Mouse (Mus musculus) kidney, adult 2 months (tissue): ENCODE measurements around the gene Hist1h2bc. TPM values are rescaled to one million over a fixed set of nuclear protein-coding genes. Genes with fewer than 3 reads are reported as not detected.
"Not testable (repeated sequence)": the region's sequence is repeated elsewhere in the genome, so short reads cannot be mapped to it uniquely, and the experiment has no call there.

Experiments
- DNase-seq: peaks from one replicate; pipeline ENCODE4 v3.0.0; 2021
- H3K27ac ChIP-seq: fragments of 200-500 bp; 2 replicates; pipeline ENCODE4 v1.5.1; 2012; ENCODE audit warnings: low read depth, low read length, control low read depth, inconsistent platforms; ENCODE audit not compliant: insufficient read depth
- H3K27me3 ChIP-seq: fragments of 200-500 bp; replicated peaks from 2 replicates; pipeline ENCODE4 v1.6.1; 2012; ENCODE audit warnings: mild to moderate bottlenecking, moderate library complexity, low read length, inconsistent platforms; ENCODE audit not compliant: control insufficient read depth, insufficient read depth
- H3K36me3 ChIP-seq: fragments of 200-500 bp; 2 replicates; pipeline ENCODE4 v1.6.1; 2012; ENCODE audit warnings: mild to moderate bottlenecking, moderate library complexity, low read length, inconsistent platforms; ENCODE audit not compliant: control insufficient read depth, insufficient read depth
- H3K4me1 ChIP-seq: fragments of 200-500 bp; 2 replicates; pipeline ENCODE4 v1.6.1; 2011; ENCODE audit warnings: low read length; ENCODE audit not compliant: control insufficient read depth, insufficient read depth
- H3K4me3 ChIP-seq: fragments of 200-500 bp; 2 replicates; pipeline ENCODE4 v1.5.1; 2011; ENCODE audit warnings: mild to moderate bottlenecking, low read depth, low read length, control low read depth; ENCODE audit not compliant: insufficient read depth
- CTCF ChIP-seq: fragments of 200-500 bp; conservative IDR thresholded peaks from 2 replicates; pipeline ENCODE4 v1.5.1; 2011; ENCODE audit warnings: low read depth, mild to moderate bottlenecking, control low read depth, low read length, moderate library complexity, mixed read lengths; ENCODE audit not compliant: insufficient read depth, insufficient read length
- POLR2A ChIP-seq: fragments of 200-500 bp; IDR thresholded peaks from one replicate; pipeline ENCODE4 v1.6.1; 2011; ENCODE audit warnings: low read depth, low read length, control low read depth
- WGBS: fragments of 180-500 bp; shearing (Covaris S2); methylation state at CpG from one replicate; pipeline ENCODE4 v1.1.7; 2018; 5-methylcytosine and 5-hydroxymethylcytosine counted together
- polyA plus RNA-seq: library from polyadenylated mRNA; depleted of rRNA; stranded (reverse); fragments of >200 nt; gene quantifications from 2 replicates; pipeline ENCODE4 v1.2.3, GENCODE M21; 2012

The Hist1h2bc gene
- polyA plus RNA-seq, 1 experiment, result 473 TPM

DNA sequence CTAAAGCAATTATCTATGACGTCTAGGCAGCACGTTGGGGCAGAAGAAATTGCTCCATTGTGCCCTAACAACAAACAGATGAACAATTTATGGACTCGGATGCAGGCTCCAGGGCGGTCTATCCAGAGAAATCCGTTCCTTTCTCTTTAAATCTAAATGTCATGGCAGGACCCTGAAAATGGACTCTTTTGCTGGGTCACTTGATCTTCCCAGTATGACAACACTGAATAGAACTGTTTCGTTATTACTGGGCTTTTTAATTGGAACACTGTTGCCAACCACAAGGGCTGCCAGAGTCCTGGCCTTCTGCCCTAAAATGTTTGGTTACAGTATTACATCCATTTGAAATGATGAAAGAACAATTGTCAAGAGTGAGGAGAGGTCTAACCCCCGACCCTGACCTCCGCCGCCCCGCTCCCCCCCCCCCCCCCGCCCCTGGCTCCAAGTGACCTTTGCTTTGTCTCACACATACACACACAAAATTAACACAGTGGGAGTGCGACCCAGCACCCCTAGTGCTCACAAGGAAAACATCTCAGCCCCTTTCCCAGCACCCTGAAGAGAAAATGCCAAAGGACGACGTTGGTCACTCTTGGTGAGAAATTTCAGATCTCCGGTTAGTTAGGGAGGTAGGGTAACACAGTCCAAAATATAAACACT, 25.8 kb downstream of the Hist1h2bc start:
- 27% methylated on average over 15 of the region's 15 CpGs for WGBS
- H3K27ac ChIP-seq, result peak overlapping the region; percentile 54
- H3K36me3 ChIP-seq, result no peaks in the 10 kb centered on the region
- peak overlapping the region; percentile 80 for H3K4me3 ChIP-seq
- peak; percentile 32 for DNase-seq
- TF ChIP-seq POLR2A, result no peak
- TF ChIP-seq CTCF, result no peak
- H3K27me3 ChIP-seq, result no peaks in the 10 kb centered on the region
- H3K4me1 ChIP-seq, result 0 out of 2 replicates have a peak, but pooled peaks cover 3% of the 10 kb centered on the region

DNA sequence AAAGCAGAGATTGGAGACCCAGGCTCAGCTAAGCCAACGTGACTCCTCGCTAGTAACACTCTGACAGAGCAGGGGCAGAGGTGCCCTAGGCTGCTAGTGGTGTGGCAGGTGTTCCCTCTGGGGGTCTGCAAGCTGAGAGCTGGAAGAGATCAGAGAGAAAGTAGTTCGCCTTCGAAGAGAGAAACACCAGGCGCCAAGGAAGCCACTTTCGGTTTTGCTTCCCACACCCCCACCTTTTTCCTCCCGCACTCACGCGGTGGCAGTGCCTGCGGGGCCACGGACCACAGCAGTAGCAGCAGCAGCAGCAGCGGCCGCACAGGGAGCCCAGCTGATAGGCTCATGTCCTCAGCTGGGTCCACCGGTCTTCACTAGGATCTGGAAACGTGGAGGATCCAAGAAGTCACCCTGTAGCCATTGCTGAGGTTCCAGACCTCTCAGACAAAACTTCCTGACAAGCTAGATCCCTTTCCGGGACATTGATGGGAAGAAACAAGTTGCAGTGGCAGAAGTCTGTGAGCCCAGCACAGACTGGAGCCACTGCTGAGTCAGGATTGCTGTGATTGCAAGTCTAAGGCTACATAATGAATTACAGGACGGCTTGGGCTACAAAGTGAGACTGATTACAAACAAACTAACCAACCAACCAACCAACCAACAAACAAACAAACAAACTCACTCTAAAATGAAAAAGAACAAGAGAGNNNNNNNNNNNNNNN, 26.5 kb downstream of the Hist1h2bc start, which contains the start of gene Hfe:
Gene Hfe (minus strand): TSS at position 481 of the 716 bp plus-strand sequence.
- H3K27ac ChIP-seq, result peak within 1 kb of the TSS; percentile 54

DNA sequence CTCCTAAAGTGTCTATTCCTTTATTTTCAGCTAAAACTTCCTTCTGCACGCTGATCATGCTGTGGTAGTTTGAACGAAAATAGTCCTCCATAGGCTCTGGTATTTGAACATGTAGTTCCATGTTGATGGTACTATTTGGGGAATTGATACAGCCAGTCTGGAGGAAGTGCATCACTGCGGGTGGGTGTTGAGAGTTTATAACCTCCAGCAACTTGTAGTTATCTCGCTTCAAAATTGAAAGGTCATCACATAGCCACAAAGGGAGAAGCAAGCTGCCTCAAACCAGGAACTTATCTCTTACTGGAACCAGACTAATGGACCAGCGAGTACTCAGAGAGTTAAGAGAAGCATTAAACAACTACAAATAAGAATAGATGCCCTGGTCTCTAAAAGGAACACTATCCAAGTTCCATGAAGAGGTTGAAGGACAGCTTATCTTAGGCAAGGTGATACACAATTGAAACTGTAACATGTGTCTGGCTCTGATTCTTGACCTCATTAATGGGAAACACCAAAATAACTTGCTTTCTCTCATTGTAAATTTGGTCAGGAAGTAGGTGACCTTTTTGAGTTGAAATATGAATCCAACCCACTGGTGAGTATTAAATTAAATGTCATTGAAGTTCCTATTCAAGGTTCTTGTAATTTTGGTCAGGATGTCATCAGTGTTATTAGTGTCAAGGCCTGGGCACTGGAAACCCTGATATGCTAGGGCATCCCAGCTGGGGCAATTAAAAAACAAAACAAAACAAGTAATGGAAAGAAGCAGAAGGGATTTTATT, 32.5 kb downstream of the Hist1h2bc start:
- H3K36me3 ChIP-seq, result no peaks in the 10 kb centered on the region
- H3K4me3 ChIP-seq, result no peak overlapping the region
- H3K27me3 ChIP-seq, result no peaks in the 10 kb centered on the region
- no peaks in the 10 kb centered on the region for H3K4me1 ChIP-seq
- no peak for DNase-seq
- 88% methylated on average over 5 of the region's 5 CpGs for WGBS
- no peak overlapping the region for H3K27ac ChIP-seq
- TF ChIP-seq POLR2A, result no peak
- TF ChIP-seq CTCF, result no peak

More for the DNA sequence above, 26.5 kb downstream of the Hist1h2bc start, which contains the start of gene Hfe:
- no peaks in the 10 kb centered on the region for H3K36me3 ChIP-seq
- 0 out of 2 replicates have a peak, but pooled peaks cover 3% of the 10 kb centered on the region for H3K4me1 ChIP-seq
- H3K27me3 ChIP-seq, result no peaks in the 10 kb centered on the region
- TF ChIP-seq CTCF (no peak), POLR2A (no peak)
- peak within 1 kb of the TSS; percentile 80 for H3K4me3 ChIP-seq
- DNase-seq, result peak; percentile 63
- WGBS, result under 1% methylated on average over 17 of the region's 17 CpGs

DNA sequence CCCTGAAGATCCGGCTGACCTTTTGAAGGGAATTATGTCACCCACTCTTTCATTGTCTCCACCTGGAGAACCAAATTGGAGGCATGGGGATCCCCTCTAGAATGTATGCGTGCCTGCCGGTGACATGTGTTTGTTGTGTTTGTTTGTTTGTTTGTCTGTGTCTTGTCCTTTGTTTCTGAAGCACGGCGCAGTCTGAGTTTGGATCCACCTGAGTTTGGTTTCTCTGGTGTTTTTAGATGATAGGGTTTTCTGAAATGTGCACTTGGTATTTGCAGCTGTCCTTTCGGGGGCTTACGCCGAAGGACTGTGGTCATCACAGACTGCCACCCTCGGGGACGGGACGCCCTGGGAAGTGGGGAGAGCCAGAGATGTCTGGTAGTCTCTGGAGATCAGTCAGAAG, 33.2 kb downstream of the Hist1h2bc start:
- Histone ChIP-seq H3K27ac (peak overlapping the region; percentile 9; the same call in 1 of the 2 replicates), H3K36me3 (no peaks in the 10 kb centered on the region), H3K4me1 (no peaks in the 10 kb centered on the region), H3K4me3 (no peak overlapping the region), H3K27me3 (no peaks in the 10 kb centered on the region)
- 70% methylated on average over 11 of the region's 11 CpGs for WGBS
- TF ChIP-seq CTCF, result no peak
- no peak for TF ChIP-seq POLR2A
- DNase-seq, result no peak

DNA sequence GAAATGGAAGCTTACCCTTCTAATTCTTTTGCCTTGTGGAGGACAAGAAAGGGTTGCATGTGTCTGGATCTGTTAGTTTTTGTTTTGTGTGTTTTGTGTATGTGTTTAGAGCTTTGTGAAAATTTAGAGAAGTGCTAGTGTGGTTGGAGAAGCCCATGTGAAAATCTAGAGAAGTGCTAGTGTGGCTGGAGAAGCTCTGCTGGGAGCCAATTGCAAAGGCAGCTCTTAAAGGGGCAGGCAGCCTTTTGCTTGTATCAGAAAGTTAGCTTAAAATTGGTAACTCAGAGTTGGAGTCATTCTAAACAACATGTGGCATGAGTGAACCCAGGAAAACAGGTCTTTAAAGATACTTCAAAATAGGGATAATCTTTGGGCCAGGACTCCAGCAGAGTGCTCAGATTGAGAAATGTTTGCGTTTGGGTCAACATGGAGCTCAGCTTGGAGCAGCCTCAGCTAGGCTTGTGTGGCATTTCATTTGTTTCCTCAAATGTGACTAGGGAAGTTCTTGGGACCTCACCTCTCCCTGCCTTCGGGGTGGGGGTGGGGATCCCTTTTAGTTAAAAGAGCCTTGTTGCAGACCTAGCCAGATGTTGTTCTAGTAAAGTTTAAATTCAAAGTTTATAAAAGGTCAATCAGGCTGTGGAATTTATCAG, 33.7 kb downstream of the Hist1h2bc start:
- WGBS, result 28% methylated on average over 2 of the region's 2 CpGs
- not testable (repeated sequence) for DNase-seq
- H3K27ac ChIP-seq, result peak overlapping the region; percentile 9; the same call in 1 of the 2 replicates

DNA sequence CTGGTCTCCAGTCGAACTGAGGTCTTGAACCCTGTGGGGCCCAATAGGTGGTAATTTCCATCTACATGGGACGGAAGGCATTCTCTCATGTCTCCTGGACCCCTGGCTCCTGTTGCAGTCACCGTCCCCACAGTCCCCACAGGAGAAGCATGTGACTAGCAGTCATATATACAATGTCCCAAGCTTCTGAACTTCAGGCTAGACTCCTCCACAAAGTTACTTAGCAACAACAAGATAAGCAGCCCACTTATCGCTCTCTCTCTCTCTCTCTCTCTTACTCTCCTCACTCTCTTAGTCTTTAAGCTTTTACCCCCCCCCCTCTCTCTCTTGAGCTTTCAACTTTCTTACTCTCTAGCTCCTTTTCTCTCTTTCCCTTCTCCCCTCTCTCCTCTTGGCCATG, 40.2 kb downstream of the Hist1h2bc start:
- no peak for DNase-seq
- H3K4me3 ChIP-seq, result no peak overlapping the region
- TF ChIP-seq CTCF, result no peak
- TF ChIP-seq POLR2A, result no peak
- peaks cover 4% of the 10 kb centered on the region; the same call in 1 of the 2 replicates for H3K4me1 ChIP-seq
- H3K27me3 ChIP-seq, result no peaks in the 10 kb centered on the region
- H3K27ac ChIP-seq, result no peak overlapping the region
- 95% methylated on average over 4 of the region's 4 CpGs for WGBS
- H3K36me3 ChIP-seq, result no peaks in the 10 kb centered on the region

More for the DNA sequence above, 33.7 kb downstream of the Hist1h2bc start:
- not testable (repeated sequence) for H3K4me1 ChIP-seq, H3K27me3 ChIP-seq, H3K36me3 ChIP-seq, H3K4me3 ChIP-seq
